Mouse (Mus musculus) ES-E14 (cell line): ENCODE results near the gene Supt3. TPM values are rescaled to one million over a fixed set of nuclear protein-coding genes. Genes with fewer than 3 reads are reported as not detected.

Source experiments
- DNase-seq: peaks from one replicate; pipeline ENCODE4 v3.0.0-alpha.2; 2013; ENCODE audit warnings: low read depth, low spot score
- H3K27ac ChIP-seq: 2 replicates; pipeline ENCODE4 v1.5.1; 2012; ENCODE audit warnings: low read depth, mild to moderate bottlenecking, low read length, moderate library complexity, mixed read lengths; ENCODE audit not compliant: poor library complexity, insufficient read depth, severe bottlenecking
- H3K36me3 ChIP-seq: 2 replicates; pipeline ENCODE4 v1.6.1; 2012; ENCODE audit warnings: mild to moderate bottlenecking, low read length, moderate library complexity, mixed read lengths; ENCODE audit not compliant: control insufficient read depth, poor library complexity, insufficient read depth, severe bottlenecking
- H3K4me1 ChIP-seq, 2 experiments: fragments of 150-350 bp in 1 of 2; sonication (generic) in 1 of 2; 2 replicates each; pipeline ENCODE4 v1.6.1; 2012; ENCODE audit warnings: low read length in 2 of 2, mild to moderate bottlenecking in 1 of 2, mixed read lengths in 1 of 2; ENCODE audit not compliant: control insufficient read depth in 2 of 2, insufficient read depth in 2 of 2, poor library complexity in 1 of 2
- H3K4me3 ChIP-seq, 2 experiments: fragments of 150-350 bp in 1 of 2; sonication (generic) in 1 of 2; 2 replicates each; pipeline ENCODE4 v1.5.1; 2012; ENCODE audit warnings: low read length in 2 of 2, low read depth in 1 of 2, mild to moderate bottlenecking in 1 of 2, mixed read lengths in 1 of 2; ENCODE audit not compliant: insufficient read depth in 1 of 2, poor library complexity in 1 of 2, severe bottlenecking in 1 of 2
- H3K9ac ChIP-seq: 2 replicates; pipeline ENCODE4 v1.6.1; 2012; ENCODE audit warnings: low read depth, mild to moderate bottlenecking, low read length, mixed read lengths; ENCODE audit not compliant: poor library complexity, insufficient read depth, severe bottlenecking
- H3K9me3 ChIP-seq: fragments of 150-350 bp; sonication (generic); 2 replicates; pipeline ENCODE4 v1.6.1; 2012; ENCODE audit warnings: low read depth, mild to moderate bottlenecking, low read length; ENCODE audit not compliant: control insufficient read depth, insufficient read depth
- CHD2 ChIP-seq: IDR thresholded peaks from 2 replicates; pipeline ENCODE4 v1.6.1; 2014; ENCODE audit warnings: mild to moderate bottlenecking, low read depth, low read length, inconsistent platforms
- HCFC1 ChIP-seq: IDR thresholded peaks from 2 replicates; pipeline ENCODE4 v1.6.1; 2012; ENCODE audit warnings: low read length, inconsistent platforms, borderline replicate concordance; ENCODE audit not compliant: insufficient read depth
- MAFK ChIP-seq: IDR thresholded peaks from 2 replicates; pipeline ENCODE4 v1.6.1; 2014; ENCODE audit warnings: mild to moderate bottlenecking, low read depth, low read length, inconsistent platforms; ENCODE audit not compliant: insufficient read depth
- ZC3H11A ChIP-seq: IDR thresholded peaks from 2 replicates; pipeline ENCODE4 v1.6.1; 2012; ENCODE audit warnings: low read depth, mild to moderate bottlenecking, inconsistent platforms, low read length, borderline replicate concordance
- ZNF384 ChIP-seq: IDR thresholded peaks from 2 replicates; pipeline ENCODE4 v1.6.1; 2012; ENCODE audit warnings: low read depth, low read length, inconsistent platforms
- in situ Hi-C, 2 experiments: fragments of 600-800 bp; cut with MboI; formaldehyde crosslinking; loops; one replicate each; pipeline ENCODE4 v1.15.1; 2025; ENCODE audit warnings: low sequenced_read_pairs in 2 of 2, inconsistent platforms in 1 of 2; ENCODE audit not compliant: unreplicated experiment in 2 of 2
- total RNA-seq: library from RNA; depleted of rRNA; stranded (reverse); fragments of 300-350 nt; gene quantifications from 2 replicates; pipeline ENCODE4 v1.2.3, GENCODE M21; 2012; rRNA removed

Gene Supt3
- total RNA-seq = 3.9 and 4.9 TPM in 2 replicates

DNA sequence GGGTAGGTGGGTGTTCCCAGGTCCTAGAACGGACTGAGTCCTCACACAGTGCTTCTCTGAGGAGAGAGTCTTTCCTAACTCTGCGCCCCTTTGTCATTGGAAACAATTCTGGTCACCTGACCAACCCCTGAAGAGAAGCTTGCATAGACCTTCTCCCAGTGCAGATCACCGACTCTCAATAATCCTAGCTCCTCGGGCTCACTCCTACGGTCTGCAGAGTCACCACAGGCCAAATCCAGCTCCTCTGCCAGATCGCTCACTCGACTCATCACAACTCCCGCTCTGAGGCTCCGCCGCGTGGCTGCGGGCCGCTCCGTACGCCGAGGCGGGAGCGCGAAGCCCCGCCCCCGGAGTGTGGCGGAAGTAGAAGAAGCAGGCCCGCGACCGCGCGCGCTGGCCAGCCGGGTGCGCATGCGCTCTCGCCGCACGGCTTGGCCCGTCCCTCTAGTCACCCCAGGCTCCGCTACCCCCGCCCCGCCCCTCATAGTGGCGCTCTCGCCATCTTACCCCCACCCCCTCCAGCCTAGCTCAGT lies at the start of gene Supt3:
TSS of gene Supt3 (plus strand) at position 415 of the 533 bp plus-strand sequence.
- Histone ChIP-seq H3K4me3 (peak within 1 kb of the TSS; percentile 79 to 97), H3K27ac (peak within 1 kb of the TSS; percentile 88), H3K9me3 (no peaks in the 10 kb centered on the region), H3K4me1 (no peaks in the 10 kb centered on the region; a peak in 2 of 4 replicates), H3K9ac (peak within 1 kb of the TSS; percentile 92), H3K36me3 (no peaks in the 10 kb centered on the region)
- TF ChIP-seq HCFC1 (peak; percentile 86), CHD2 (no peak)
- in situ Hi-C loops = no loop called here
- DNase-seq = peak; percentile 89

DNA sequence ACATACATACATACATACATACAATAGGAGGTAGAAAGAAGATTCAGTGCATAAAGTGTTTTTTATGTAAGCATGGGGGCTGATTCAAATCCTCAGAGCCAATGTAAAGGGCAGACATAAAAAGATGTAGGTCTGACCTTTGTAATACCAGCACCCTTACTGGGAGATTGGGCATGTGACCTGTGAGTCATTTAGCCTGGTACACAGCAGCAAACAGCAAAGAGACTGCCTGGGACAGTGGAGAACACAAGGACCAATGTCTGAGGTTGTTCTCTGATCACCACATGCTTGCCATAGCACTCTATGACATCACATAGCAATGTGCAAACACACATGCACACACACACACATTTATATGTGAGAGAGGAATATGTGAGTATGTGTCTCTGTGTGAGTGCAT lies 49.3 kb upstream of the Supt3 start:
- no peaks in the 10 kb centered on the region for H3K9me3 ChIP-seq
- H3K9ac ChIP-seq = no peak overlapping the region
- in situ Hi-C loops = loop anchor here in 1 of 2 experiments (25.0 kb wide), 1 partner anchor 465 kb away; no protein-coding TSS in a partner anchor
- TF ChIP-seq ZC3H11A (no peak), CHD2 (no peak), MAFK (no peak), ZNF384 (no peak), HCFC1 (no peak)
- no peak overlapping the region for H3K4me3 ChIP-seq
- no peaks in the 10 kb centered on the region for H3K4me1 ChIP-seq
- no peak for DNase-seq
- no peak overlapping the region for H3K27ac ChIP-seq
- H3K36me3 ChIP-seq = no peaks in the 10 kb centered on the region

DNA sequence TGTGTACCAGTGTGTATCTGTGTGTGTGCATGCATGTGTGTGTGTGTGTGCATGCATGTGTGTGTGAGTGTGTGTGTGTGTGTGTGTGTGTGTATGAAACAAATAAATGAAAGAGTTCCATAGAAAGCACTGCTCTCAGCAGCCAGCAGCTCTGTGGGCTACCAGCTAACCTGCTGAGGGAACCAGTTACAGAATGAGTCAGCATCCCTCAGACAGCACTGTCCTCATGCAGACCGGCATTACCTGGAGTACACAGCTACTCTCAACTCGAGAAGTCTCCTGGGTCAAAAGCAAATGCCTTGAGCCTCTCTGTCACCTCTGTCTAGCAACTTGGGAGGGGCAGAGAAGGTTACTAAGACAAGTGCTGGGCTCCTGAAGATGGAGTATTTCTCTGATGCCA lies 48.5 kb upstream of the Supt3 start:
- in situ Hi-C loops = loop anchor here in 1 of 2 experiments (25.0 kb wide), 1 partner anchor 466 kb away; no protein-coding TSS in a partner anchor

DNA sequence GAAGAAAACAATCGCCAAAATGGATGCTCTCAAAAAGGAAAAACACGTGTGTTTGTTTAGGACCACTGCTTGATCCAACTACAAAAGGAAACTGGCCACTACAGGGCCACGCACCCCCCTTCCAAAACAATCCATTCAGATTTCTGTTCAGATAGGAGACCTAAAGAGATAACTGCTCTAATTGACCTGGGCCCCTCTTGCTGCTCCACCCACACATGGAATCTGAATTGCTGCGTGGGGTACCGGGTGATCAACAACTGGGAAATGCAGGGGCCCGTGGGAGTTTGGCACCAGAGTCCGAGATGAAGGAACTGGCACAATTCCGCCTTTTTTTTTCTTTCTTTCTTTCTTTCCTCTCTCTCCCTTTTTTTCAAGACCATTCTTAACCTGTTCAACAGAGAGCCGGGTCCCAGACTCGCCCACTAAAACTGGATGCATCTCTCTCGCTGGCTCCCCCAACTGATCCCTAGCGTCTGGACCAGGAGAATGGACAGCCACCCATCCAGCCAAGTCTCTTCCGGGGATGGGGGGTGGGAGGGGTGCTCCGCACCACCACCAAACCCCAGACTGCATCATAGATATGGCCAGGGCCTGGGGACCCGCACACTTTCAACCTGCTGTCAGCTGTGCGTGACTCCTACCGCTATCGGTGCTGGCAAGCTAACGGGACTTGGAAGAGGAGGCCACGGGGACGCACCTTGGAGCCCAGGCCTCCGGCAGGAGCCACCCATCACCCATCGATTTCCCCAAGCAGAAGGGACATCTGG lies 43.2 kb upstream of the Supt3 start:
- H3K4me1 ChIP-seq = no peaks in the 10 kb centered on the region
- in situ Hi-C loops = loop anchor here in 1 of 2 experiments (25.0 kb wide), 1 partner anchor 471 kb away; no protein-coding TSS in a partner anchor
- TF ChIP-seq ZNF384 = no peak
- no peak for TF ChIP-seq CHD2
- no peak for TF ChIP-seq HCFC1
- TF ChIP-seq MAFK = no peak
- TF ChIP-seq ZC3H11A = no peak
- peak overlapping the region; percentile 62 to 65 for H3K4me3 ChIP-seq
- H3K36me3 ChIP-seq = no peaks in the 10 kb centered on the region
- H3K9me3 ChIP-seq = no peaks in the 10 kb centered on the region
- no peak overlapping the region for H3K9ac ChIP-seq
- no peak overlapping the region for H3K27ac ChIP-seq
- DNase-seq = no peak

More for the DNA sequence above, 48.5 kb upstream of the Supt3 start:
- Histone ChIP-seq H3K9me3 (no peaks in the 10 kb centered on the region), H3K36me3 (no peaks in the 10 kb centered on the region), H3K9ac (no peak overlapping the region), H3K27ac (no peak overlapping the region), H3K4me1 (no peaks in the 10 kb centered on the region), H3K4me3 (no peak overlapping the region)
- TF ChIP-seq MAFK (no peak), HCFC1 (no peak)
- DNase-seq = no peak
